Mouse (Mus musculus): ENCODE data around the gene Pdcl3. TPM values are rescaled to one million over a fixed set of nuclear protein-coding genes. Genes with fewer than 3 reads are reported as not detected.

Gene Pdcl3
- 154 and 157 TPM in 2 replicates for polyA plus RNA-seq (2016; fragmentation: Nextera tagmentation; extraction: Ambion mirVana)

GRCm38 (mm10) chr1:38985308-38985707 lies at the start of gene Pdcl3:
TSS of gene Pdcl3 (plus strand) at chr1:38985608.
- no peak within 1 kb of the TSS for H3K27ac ChIP-seq
- peaks cover 13% of the 10 kb centered on the region for H3K4me1 ChIP-seq (replicated peaks)
- H3K27me3 ChIP-seq: no peaks in the 10 kb centered on the region
- 86% methylated on average over 3 of the region's 3 CpGs for WGBS
- no peak within 1 kb of the TSS for H3K9ac ChIP-seq (replicated peaks)
- H3K4me3 ChIP-seq (replicated peaks): no peak within 1 kb of the TSS
- no peak for ATAC-seq (ENCODE audit: insufficient number of reproducible peaks, insufficient read depth, low FRiP score, low TSS enrichment, low read depth)
- H3K4me2 ChIP-seq: no peak within 1 kb of the TSS
- no peaks in the 10 kb centered on the region for H3K9me3 ChIP-seq
- no peaks in the 10 kb centered on the region for H3K36me3 ChIP-seq

- no peaks in the 10 kb centered on the region for H3K9me3 ChIP-seq
- H3K36me3 ChIP-seq: no peaks in the 10 kb centered on the region
- ATAC-seq (ENCODE audit: insufficient number of reproducible peaks, insufficient read depth, low FRiP score, low TSS enrichment, low read depth): no peak
- H3K4me2 ChIP-seq: no peak overlapping the region
- no peak overlapping the region for H3K4me3 ChIP-seq (replicated peaks)
- H3K4me1 ChIP-seq (replicated peaks): no peaks in the 10 kb centered on the region
- WGBS: 27% methylated on average over 6 of the region's 6 CpGs
- H3K27me3 ChIP-seq: no peaks in the 10 kb centered on the region
- no peak overlapping the region for H3K27ac ChIP-seq
- H3K9ac ChIP-seq (replicated peaks): no peak overlapping the region
These were observed 48.6 kb upstream of the Pdcl3 start for GRCm38 (mm10) chr1:38936780-38937179.

DNA sequence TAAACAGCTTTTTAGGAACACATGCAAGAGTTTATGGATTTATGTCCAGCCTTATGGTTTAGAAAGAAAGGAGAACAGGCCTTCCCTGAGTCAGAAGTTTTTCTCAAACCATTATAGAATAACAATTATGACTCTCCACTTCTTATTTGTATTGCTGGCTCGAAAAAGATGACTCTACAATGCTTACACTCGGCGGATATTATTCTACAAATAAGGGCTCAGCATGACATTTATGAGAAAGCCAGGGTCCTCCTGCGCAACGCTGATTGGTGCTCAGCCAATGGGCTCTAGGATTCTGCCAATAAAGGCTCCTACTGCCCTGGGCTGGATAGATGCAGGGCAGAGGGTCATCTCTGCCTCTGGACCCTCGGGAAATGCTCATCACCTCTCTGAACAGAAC lies 46.6 kb upstream of the Pdcl3 start, which contains the start of gene Nms:
Gene Nms, plus strand, starts transcription at position 301 of the 400 bp plus-strand sequence.
- Histone ChIP-seq H3K9me3 (no peaks in the 10 kb centered on the region), H3K4me2 (no peak within 1 kb of the TSS), H3K27me3 (no peaks in the 10 kb centered on the region), H3K4me3 (replicated peaks) (no peak within 1 kb of the TSS), H3K9ac (replicated peaks) (no peak within 1 kb of the TSS), H3K4me1 (replicated peaks) (no peaks in the 10 kb centered on the region), H3K27ac (no peak within 1 kb of the TSS), H3K36me3 (no peaks in the 10 kb centered on the region)
- ATAC-seq (ENCODE audit: insufficient number of reproducible peaks, insufficient read depth, low FRiP score, low TSS enrichment, low read depth): no peak
- WGBS: 74% methylated on average over 6 of the region's 6 CpGs

DNA sequence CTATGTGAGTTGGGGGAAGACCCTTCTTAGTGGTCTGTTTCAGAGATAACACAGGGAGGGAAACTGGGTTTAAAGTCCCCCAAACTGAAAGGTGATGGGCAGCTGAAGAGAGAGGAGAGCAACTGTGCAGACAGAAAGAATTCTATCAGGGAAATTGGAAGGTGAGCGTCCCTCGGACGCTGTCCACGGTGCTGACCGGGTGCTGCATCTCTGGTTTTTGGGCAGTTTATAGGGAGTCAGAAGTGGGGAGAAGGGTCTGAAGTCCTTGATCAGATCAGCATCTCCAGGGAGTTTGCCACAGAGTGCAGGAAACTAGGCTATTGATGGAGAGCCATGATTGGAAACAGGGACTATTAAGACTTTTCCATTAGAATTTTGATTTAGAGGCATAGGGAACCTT lies 45.8 kb upstream of the Pdcl3 start:
- no peak for ATAC-seq (ENCODE audit: insufficient number of reproducible peaks, insufficient read depth, low FRiP score, low TSS enrichment, low read depth)
- no peak overlapping the region for H3K9ac ChIP-seq (replicated peaks)
- WGBS: 8% methylated on average over 5 of the region's 5 CpGs
- no peaks in the 10 kb centered on the region for H3K9me3 ChIP-seq
- H3K4me2 ChIP-seq: no peak overlapping the region
- H3K4me1 ChIP-seq (replicated peaks): no peaks in the 10 kb centered on the region
- H3K27me3 ChIP-seq: no peaks in the 10 kb centered on the region
- H3K27ac ChIP-seq: no peak overlapping the region
- H3K36me3 ChIP-seq: no peaks in the 10 kb centered on the region
- H3K4me3 ChIP-seq (replicated peaks): no peak overlapping the region

DNA sequence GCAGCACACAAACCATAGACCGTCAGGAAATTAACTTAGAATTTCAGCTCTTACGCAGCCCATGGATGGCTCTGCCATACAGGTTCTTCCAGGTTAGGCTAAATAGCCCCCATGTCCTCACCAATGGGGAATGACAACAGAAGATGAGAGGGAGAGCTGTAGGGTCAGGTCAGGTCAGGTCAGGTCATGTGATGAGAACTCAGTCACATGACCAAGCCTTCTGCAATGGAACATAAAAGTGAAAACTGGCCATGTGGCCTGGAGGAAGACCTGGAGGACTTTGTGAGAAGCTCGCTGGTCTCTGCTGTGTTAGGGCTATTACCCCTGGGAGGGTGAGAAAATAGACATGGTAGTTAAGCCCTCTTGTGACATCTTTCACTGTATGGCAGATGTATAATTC lies 29.0 kb upstream of the Pdcl3 start:
- ATAC-seq (ENCODE audit: insufficient number of reproducible peaks, insufficient read depth, low FRiP score, low TSS enrichment, low read depth): no peak
- no peak overlapping the region for H3K27ac ChIP-seq
- 83% methylated on average over 3 of the region's 3 CpGs for WGBS
- no peak overlapping the region for H3K4me3 ChIP-seq (replicated peaks)
- H3K4me2 ChIP-seq: no peak overlapping the region
- H3K27me3 ChIP-seq: no peaks in the 10 kb centered on the region
- H3K9ac ChIP-seq (replicated peaks): no peak overlapping the region
- no peaks in the 10 kb centered on the region for H3K4me1 ChIP-seq (replicated peaks)
- no peaks in the 10 kb centered on the region for H3K9me3 ChIP-seq
- no peaks in the 10 kb centered on the region for H3K36me3 ChIP-seq

GRCm38 (mm10) chr1:38969116-38969515 lies 16.3 kb upstream of the Pdcl3 start:
- H3K27me3 ChIP-seq: peaks cover 4% of the 10 kb centered on the region; the same call in 1 of the 2 replicates
- no peaks in the 10 kb centered on the region for H3K4me1 ChIP-seq (replicated peaks)
- no peak overlapping the region for H3K4me2 ChIP-seq
- no peak for ATAC-seq (ENCODE audit: insufficient number of reproducible peaks, insufficient read depth, low FRiP score, low TSS enrichment, low read depth)
- H3K9me3 ChIP-seq: no peaks in the 10 kb centered on the region
- no peaks in the 10 kb centered on the region for H3K36me3 ChIP-seq
- H3K9ac ChIP-seq (replicated peaks): no peak overlapping the region
- no peak overlapping the region for H3K27ac ChIP-seq
- no peak overlapping the region for H3K4me3 ChIP-seq (replicated peaks)
- WGBS: 94% methylated on average over 1 of the region's 1 CpGs

- 80% methylated on average over 3 of the region's 3 CpGs for WGBS
- no peak for ATAC-seq (ENCODE audit: insufficient number of reproducible peaks, insufficient read depth, low FRiP score, low TSS enrichment, low read depth)
- H3K36me3 ChIP-seq: no peaks in the 10 kb centered on the region
- no peak overlapping the region for H3K4me2 ChIP-seq
- H3K27ac ChIP-seq: no peak overlapping the region
- H3K9me3 ChIP-seq: no peaks in the 10 kb centered on the region
- no peak overlapping the region for H3K9ac ChIP-seq (replicated peaks)
- no peaks in the 10 kb centered on the region for H3K4me1 ChIP-seq (replicated peaks)
- H3K27me3 ChIP-seq: peaks cover 4% of the 10 kb centered on the region; the same call in 1 of the 2 replicates
- H3K4me3 ChIP-seq (replicated peaks): no peak overlapping the region
These were observed 13.7 kb upstream of the Pdcl3 start for GRCm38 (mm10) chr1:38971712-38972111.

GRCm38 (mm10) chr1:38972986-38973592 lies 12.3 kb upstream of the Pdcl3 start:
- H3K27me3 ChIP-seq: no peaks in the 10 kb centered on the region
- H3K4me1 ChIP-seq (replicated peaks): no peaks in the 10 kb centered on the region
- no peak overlapping the region for H3K9ac ChIP-seq (replicated peaks)
- H3K36me3 ChIP-seq: no peaks in the 10 kb centered on the region
- 78% methylated on average over 9 of the region's 9 CpGs for WGBS
- H3K9me3 ChIP-seq: no peaks in the 10 kb centered on the region
- H3K4me2 ChIP-seq: no peak overlapping the region
- no peak overlapping the region for H3K27ac ChIP-seq
- no peak overlapping the region for H3K4me3 ChIP-seq (replicated peaks)
- no peak for ATAC-seq (ENCODE audit: insufficient number of reproducible peaks, insufficient read depth, low FRiP score, low TSS enrichment, low read depth)

- H3K4me2 ChIP-seq: no peak overlapping the region
- H3K27me3 ChIP-seq: no peaks in the 10 kb centered on the region
- H3K9ac ChIP-seq (replicated peaks): no peak overlapping the region
- no peak overlapping the region for H3K4me3 ChIP-seq (replicated peaks)
- H3K9me3 ChIP-seq: no peaks in the 10 kb centered on the region
- no peaks in the 10 kb centered on the region for H3K4me1 ChIP-seq (replicated peaks)
- ATAC-seq (ENCODE audit: insufficient number of reproducible peaks, insufficient read depth, low FRiP score, low TSS enrichment, low read depth): no peak
- WGBS: 80% methylated on average over 7 of the region's 7 CpGs
- H3K27ac ChIP-seq: no peak overlapping the region
- no peaks in the 10 kb centered on the region for H3K36me3 ChIP-seq
These were observed 5.5 kb upstream of the Pdcl3 start for GRCm38 (mm10) chr1:38979953-38980352.

DNA sequence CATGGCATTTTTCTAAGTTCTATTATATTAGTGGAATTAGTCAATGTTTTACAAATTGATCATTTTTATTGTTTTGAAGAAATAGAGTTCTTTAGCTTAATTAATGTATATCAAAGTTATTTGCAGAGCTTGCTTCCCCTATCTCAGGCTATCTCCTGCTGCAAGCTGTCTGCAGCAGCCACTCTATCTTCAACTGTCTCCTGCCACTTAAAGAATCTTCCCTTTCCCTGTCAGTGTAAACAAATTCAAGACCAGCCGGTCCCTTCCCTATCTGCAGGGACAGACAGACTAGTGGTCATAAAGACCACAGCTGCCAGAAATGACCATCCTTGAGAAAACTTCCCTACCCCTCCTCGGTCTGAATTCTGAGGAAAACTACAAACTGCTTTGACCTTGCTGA lies 1.5 kb upstream of the Pdcl3 start:
- Histone ChIP-seq H3K36me3 (no peaks in the 10 kb centered on the region), H3K9ac (replicated peaks) (no peak overlapping the region), H3K4me1 (replicated peaks) (peaks cover 13% of the 10 kb centered on the region), H3K27ac (no peak overlapping the region), H3K9me3 (no peaks in the 10 kb centered on the region), H3K4me3 (replicated peaks) (no peak overlapping the region), H3K4me2 (no peak overlapping the region), H3K27me3 (no peaks in the 10 kb centered on the region)
- 39% methylated on average over 2 of the region's 2 CpGs for WGBS
- ATAC-seq (ENCODE audit: insufficient number of reproducible peaks, insufficient read depth, low FRiP score, low TSS enrichment, low read depth): no peak

DNA sequence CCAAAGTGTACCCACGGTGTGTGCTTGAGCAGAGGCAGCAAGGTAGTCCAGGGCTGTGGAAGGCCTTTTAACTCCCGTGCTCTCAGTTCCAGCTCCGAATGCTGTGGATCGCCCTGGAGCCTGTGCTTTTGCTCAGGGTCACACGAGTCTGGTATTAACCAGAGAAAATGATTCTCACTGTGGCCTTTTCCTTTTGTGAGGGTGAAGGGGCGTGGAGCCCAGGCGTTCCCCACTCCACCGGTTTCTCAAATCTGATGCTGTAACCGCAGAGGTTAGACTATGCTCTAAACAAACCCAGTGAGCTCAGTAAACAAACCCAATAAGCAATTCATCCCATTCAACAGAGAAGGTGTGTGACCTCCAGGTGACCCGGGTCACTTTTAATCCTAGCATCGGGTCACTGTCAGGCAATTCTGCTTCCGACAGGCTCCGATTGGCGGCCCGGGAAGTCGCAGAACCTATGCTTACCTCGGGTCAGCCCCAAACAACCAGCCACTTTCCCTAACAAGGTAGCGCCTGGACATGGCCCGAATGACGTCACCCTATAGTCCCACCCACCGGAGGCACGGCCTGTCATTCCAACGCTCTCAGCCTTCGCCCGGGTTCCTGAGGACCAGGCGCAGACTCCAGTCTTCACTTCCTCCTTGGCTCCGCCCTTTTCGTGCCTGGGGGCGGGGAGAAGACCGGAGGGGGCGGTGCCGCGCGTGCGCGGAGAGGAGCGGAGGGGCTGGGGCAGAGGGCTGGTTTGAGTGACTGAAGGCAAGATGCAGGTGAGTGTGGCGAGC lies 1.9 kb downstream of the Pdcl3 start:
- no peaks in the 10 kb centered on the region for H3K27me3 ChIP-seq
- peak overlapping the region; percentile 74 for H3K4me3 ChIP-seq (replicated peaks)
- 5% methylated on average over 38 of the region's 38 CpGs for WGBS
- peaks cover 13% of the 10 kb centered on the region for H3K4me1 ChIP-seq (replicated peaks)
- peak overlapping the region; percentile 80 for H3K9ac ChIP-seq (replicated peaks)
- peak overlapping the region; percentile 65 for H3K4me2 ChIP-seq
- H3K36me3 ChIP-seq: peaks cover 18% of the 10 kb centered on the region
- ATAC-seq (ENCODE audit: insufficient number of reproducible peaks, insufficient read depth, low FRiP score, low TSS enrichment, low read depth): peak; percentile 98
- peak overlapping the region; percentile 91 for H3K27ac ChIP-seq
- no peaks in the 10 kb centered on the region for H3K9me3 ChIP-seq
